Mouse (Mus musculus) hindbrain, embryonic 11.5 days (tissue): Measurements from ENCODE around the gene March5. TPM values are rescaled to one million over a fixed set of nuclear protein-coding genes. Genes with fewer than 3 reads are reported as not detected.

ENCODE experiments used
- ATAC-seq: fragments of 200-750 bp; cut with Nextera tagmentation; 2 replicates; pipeline ENCODE4 v1.8.0; 2017; ENCODE audit warnings: mild to moderate bottlenecking, moderate TSS enrichment, moderate library complexity; ENCODE audit not compliant: low FRiP score
- DNase-seq: peaks from one replicate; pipeline ENCODE4 v3.0.0-alpha.2; 2015; ENCODE audit warnings: low spot score
- H3K27ac ChIP-seq: fragments of 300-500 bp; sonication (generic); 2 replicates; pipeline ENCODE4 v1.5.1; 2014; ENCODE audit warnings: mild to moderate bottlenecking, low read depth, low read length
- H3K27me3 ChIP-seq: fragments of 300-500 bp; sonication (generic); 2 replicates; pipeline ENCODE4 v1.6.1; 2014; ENCODE audit warnings: mild to moderate bottlenecking, low read length, moderate library complexity, mixed read lengths; ENCODE audit not compliant: control insufficient read depth, insufficient read depth
- H3K36me3 ChIP-seq: fragments of 300-500 bp; sonication (generic); 2 replicates; pipeline ENCODE4 v1.6.1; 2014; ENCODE audit warnings: mild to moderate bottlenecking, low read length, moderate library complexity, mixed read lengths; ENCODE audit not compliant: control insufficient read depth, insufficient read depth
- H3K4me1 ChIP-seq: fragments of 300-500 bp; sonication (generic); replicated peaks from 2 replicates; pipeline ENCODE4 v1.6.1; 2014; ENCODE audit warnings: low read length, mixed read lengths; ENCODE audit not compliant: control insufficient read depth, insufficient read depth
- H3K4me2 ChIP-seq: fragments of 300-500 bp; sonication (generic); replicated peaks from 2 replicates; pipeline ENCODE4 v1.6.1; 2014; ENCODE audit warnings: mild to moderate bottlenecking, low read depth, low read length
- H3K4me3 ChIP-seq: fragments of 300-500 bp; sonication (generic); 2 replicates; pipeline ENCODE4 v1.5.1; 2014; ENCODE audit warnings: low read depth, low read length
- H3K9ac ChIP-seq: fragments of 300-500 bp; sonication (generic); 2 replicates; pipeline ENCODE4 v1.6.1; 2014; ENCODE audit warnings: low read depth, low read length
- H3K9me3 ChIP-seq: fragments of 300-500 bp; sonication (generic); 2 replicates; pipeline ENCODE4 v1.6.1; 2016; ENCODE audit warnings: low read length; ENCODE audit not compliant: control insufficient read depth
- WGBS: fragments of 180-500 bp; shearing (Covaris S2); extraction: QIAGEN DNeasy Blood & Tissue Kit; methylation state at CpG from one replicate; pipeline ENCODE4 v1.1.7; 2014; 5-methylcytosine and 5-hydroxymethylcytosine counted together
- polyA plus RNA-seq: library from polyadenylated mRNA; unstranded; fragments of >200 nt; fragmentation: Nextera tagmentation; extraction: Ambion mirVana; gene quantifications from 2 replicates; pipeline ENCODE4 v1.2.1, GENCODE M21; 2014

March5 gene
- polyA plus RNA-seq, 1 experiment from 2014 or later, result 152 TPM

- H3K27ac ChIP-seq, result no peak overlapping the region
- WGBS, result 36% methylated on average over 10 of the region's 10 CpGs
- H3K36me3 ChIP-seq, result no peaks in the 10 kb centered on the region
- no peaks in the 10 kb centered on the region for H3K27me3 ChIP-seq
- peak; percentile 56; the same call in 1 of the 2 replicates for ATAC-seq
- no peak overlapping the region for H3K9ac ChIP-seq
- no peak overlapping the region for H3K4me2 ChIP-seq
- DNase-seq, result peak; percentile 85
- no peaks in the 10 kb centered on the region for H3K9me3 ChIP-seq
- no peaks in the 10 kb centered on the region for H3K4me1 ChIP-seq
- H3K4me3 ChIP-seq, result no peak overlapping the region
Measured at GRCm38 (mm10) chr19:37265333-37266103, 58.2 kb downstream of the March5 start.

GRCm38 (mm10) chr19:37269106-37269505 lies 61.8 kb downstream of the March5 start:
- Histone ChIP-seq H3K36me3 (no peaks in the 10 kb centered on the region), H3K4me3 (no peak overlapping the region), H3K9me3 (no peaks in the 10 kb centered on the region), H3K27me3 (no peaks in the 10 kb centered on the region), H3K9ac (no peak overlapping the region), H3K27ac (no peak overlapping the region), H3K4me1 (no peaks in the 10 kb centered on the region), H3K4me2 (no peak overlapping the region)
- DNase-seq (no peak), ATAC-seq (no peak)
- 88% methylated on average over 16 of the region's 16 CpGs for WGBS

Other genes with a start within 250 kb of the March5 start
- gene Cpeb3, start 1.1 kb downstream of the March5 start, polyA plus RNA-seq, result 2.4 and 4.9 TPM in 2 replicates
- 49.0 and 58.2 TPM in 2 replicates for gene Ide, start 130.3 kb downstream of the March5 start, polyA plus RNA-seq
- gene Kif11, start 168.9 kb downstream of the March5 start, polyA plus RNA-seq, result 73.5 and 79.9 TPM in 2 replicates
- gene Hhex, start 227.3 kb downstream of the March5 start, polyA plus RNA-seq, result 5.5 and 5.8 TPM in 2 replicates